Mouse (Mus musculus): ENCODE results near the gene Wfdc21. TPM values are rescaled to one million over a fixed set of nuclear protein-coding genes. Genes with fewer than 3 reads are reported as not detected.

Gene Wfdc21
- polyA plus RNA-seq (2012; rRNA removed): 0.36 TPM in 1 of 2 replicates, not detected in the other

- no peak for TF ChIP-seq CTCF (IDR thresholded peaks at IDR 0.05; ENCODE audit: borderline replicate concordance, insufficient read depth, low read depth, low read length)
- TF ChIP-seq POLR2A (IDR thresholded peaks at IDR 0.05; ENCODE audit: borderline replicate concordance, insufficient read depth, low read length): no peak
- Histone ChIP-seq H3K27me3 (ENCODE audit: control insufficient read depth, insufficient read depth, low read length) (no peaks in the 10 kb centered on the region), H3K27ac (ENCODE audit: insufficient read depth, low read length) (no peak within 1 kb of the TSS), H3K4me3 (replicated peaks; ENCODE audit: insufficient read depth, low read depth, low read length) (no peak within 1 kb of the TSS), H3K4me1 (ENCODE audit: control insufficient read depth, insufficient read depth, low read length) (no peaks in the 10 kb centered on the region)
- WGBS: 23% methylated on average over 5 of the region's 5 CpGs
- no peak for DNase-seq
These were observed at the start of gene Wfdc21 for GRCm38 (mm10) chr11:83746681-83747080. Wfdc21 (plus strand) TSS chr11:83746940.

GRCm38 (mm10) chr11:83703705-83704104, 43.0 kb upstream of the Wfdc21 start, which contains the start of gene Wfdc17:
Wfdc17 (plus strand) TSS chr11:83703991.
- 63% methylated on average over 1 of the region's 1 CpGs for WGBS
- no peak within 1 kb of the TSS for H3K4me3 ChIP-seq (replicated peaks; ENCODE audit: insufficient read depth, low read depth, low read length)
- TF ChIP-seq POLR2A (IDR thresholded peaks at IDR 0.05; ENCODE audit: borderline replicate concordance, insufficient read depth, low read length) (no peak), CTCF (IDR thresholded peaks at IDR 0.05; ENCODE audit: borderline replicate concordance, insufficient read depth, low read depth, low read length) (no peak)
- no peak within 1 kb of the TSS for H3K27ac ChIP-seq (ENCODE audit: insufficient read depth, low read length)
- DNase-seq: no peak
- H3K27me3 ChIP-seq (ENCODE audit: control insufficient read depth, insufficient read depth, low read length): no peaks in the 10 kb centered on the region
- no peaks in the 10 kb centered on the region for H3K4me1 ChIP-seq (ENCODE audit: control insufficient read depth, insufficient read depth, low read length)

GRCm38 (mm10) chr11:83708715-83709114, 38.0 kb upstream of the Wfdc21 start, which contains the start of gene Wfdc18:
Wfdc18 (plus strand) TSS chr11:83709015.
- Histone ChIP-seq H3K4me1 (ENCODE audit: control insufficient read depth, insufficient read depth, low read length) (no peaks in the 10 kb centered on the region), H3K27ac (ENCODE audit: insufficient read depth, low read length) (no peak within 1 kb of the TSS), H3K4me3 (replicated peaks; ENCODE audit: insufficient read depth, low read depth, low read length) (no peak within 1 kb of the TSS), H3K27me3 (ENCODE audit: control insufficient read depth, insufficient read depth, low read length) (no peaks in the 10 kb centered on the region)
- 72% methylated on average over 4 of the region's 4 CpGs for WGBS
- no peak for TF ChIP-seq POLR2A (IDR thresholded peaks at IDR 0.05; ENCODE audit: borderline replicate concordance, insufficient read depth, low read length)
- DNase-seq: no peak

- no peak for TF ChIP-seq POLR2A (IDR thresholded peaks at IDR 0.05; ENCODE audit: borderline replicate concordance, insufficient read depth, low read length)
- no peaks in the 10 kb centered on the region for H3K4me1 ChIP-seq (ENCODE audit: control insufficient read depth, insufficient read depth, low read length)
- no peaks in the 10 kb centered on the region for H3K27me3 ChIP-seq (ENCODE audit: control insufficient read depth, insufficient read depth, low read length)
- WGBS: 73% methylated on average over 5 of the region's 5 CpGs
- DNase-seq: no peak
- no peak overlapping the region for H3K4me3 ChIP-seq (replicated peaks; ENCODE audit: insufficient read depth, low read depth, low read length)
- H3K27ac ChIP-seq (ENCODE audit: insufficient read depth, low read length): no peak overlapping the region
These were observed 37.1 kb upstream of the Wfdc21 start for GRCm38 (mm10) chr11:83709683-83710082.

GRCm38 (mm10) chr11:83712671-83713070, 34.1 kb upstream of the Wfdc21 start:
- no peaks in the 10 kb centered on the region for H3K4me1 ChIP-seq (ENCODE audit: control insufficient read depth, insufficient read depth, low read length)
- 39% methylated on average over 1 of the region's 1 CpGs for WGBS
- no peak for DNase-seq
- TF ChIP-seq POLR2A (IDR thresholded peaks at IDR 0.05; ENCODE audit: borderline replicate concordance, insufficient read depth, low read length) (no peak), CTCF (IDR thresholded peaks at IDR 0.05; ENCODE audit: borderline replicate concordance, insufficient read depth, low read depth, low read length) (no peak)
- no peak overlapping the region for H3K27ac ChIP-seq (ENCODE audit: insufficient read depth, low read length)
- no peak overlapping the region for H3K4me3 ChIP-seq (replicated peaks; ENCODE audit: insufficient read depth, low read depth, low read length)
- H3K27me3 ChIP-seq (ENCODE audit: control insufficient read depth, insufficient read depth, low read length): no peaks in the 10 kb centered on the region

- H3K27me3 ChIP-seq (ENCODE audit: control insufficient read depth, insufficient read depth, low read length): no peaks in the 10 kb centered on the region
- no peak overlapping the region for H3K27ac ChIP-seq (ENCODE audit: insufficient read depth, low read length)
- 77% methylated on average over 2 of the region's 2 CpGs for WGBS
- H3K4me1 ChIP-seq (ENCODE audit: control insufficient read depth, insufficient read depth, low read length): no peaks in the 10 kb centered on the region
- no peak overlapping the region for H3K4me3 ChIP-seq (replicated peaks; ENCODE audit: insufficient read depth, low read depth, low read length)
- DNase-seq: no peak
- TF ChIP-seq POLR2A (IDR thresholded peaks at IDR 0.05; ENCODE audit: borderline replicate concordance, insufficient read depth, low read length): no peak
- TF ChIP-seq CTCF (IDR thresholded peaks at IDR 0.05; ENCODE audit: borderline replicate concordance, insufficient read depth, low read depth, low read length): no peak
These were observed 32.8 kb upstream of the Wfdc21 start for GRCm38 (mm10) chr11:83713925-83714324.

GRCm38 (mm10) chr11:83717042-83717665, 29.6 kb upstream of the Wfdc21 start:
- DNase-seq: no peak
- 67% methylated on average over 6 of the region's 6 CpGs for WGBS
- no peaks in the 10 kb centered on the region for H3K4me1 ChIP-seq (ENCODE audit: control insufficient read depth, insufficient read depth, low read length)
- no peak for TF ChIP-seq CTCF (IDR thresholded peaks at IDR 0.05; ENCODE audit: borderline replicate concordance, insufficient read depth, low read depth, low read length)
- TF ChIP-seq POLR2A (IDR thresholded peaks at IDR 0.05; ENCODE audit: borderline replicate concordance, insufficient read depth, low read length): no peak
- no peaks in the 10 kb centered on the region for H3K27me3 ChIP-seq (ENCODE audit: control insufficient read depth, insufficient read depth, low read length)
- no peak overlapping the region for H3K4me3 ChIP-seq (replicated peaks; ENCODE audit: insufficient read depth, low read depth, low read length)
- H3K27ac ChIP-seq (ENCODE audit: insufficient read depth, low read length): no peak overlapping the region

GRCm38 (mm10) chr11:83720766-83721165, 26.0 kb upstream of the Wfdc21 start:
- DNase-seq: no peak
- no peak for TF ChIP-seq POLR2A (IDR thresholded peaks at IDR 0.05; ENCODE audit: borderline replicate concordance, insufficient read depth, low read length)

More at GRCm38 (mm10) chr11:83720766-83721165, 26.0 kb upstream of the Wfdc21 start:
- Histone ChIP-seq H3K27me3 (ENCODE audit: control insufficient read depth, insufficient read depth, low read length) (no peaks in the 10 kb centered on the region), H3K4me3 (replicated peaks; ENCODE audit: insufficient read depth, low read depth, low read length) (no peak overlapping the region), H3K27ac (ENCODE audit: insufficient read depth, low read length) (no peak overlapping the region), H3K4me1 (ENCODE audit: control insufficient read depth, insufficient read depth, low read length) (no peaks in the 10 kb centered on the region)

Measured in cerebellum, adult 2 months (tissue).